Mouse (Mus musculus) urinary bladder, postnatal 4 days (tissue): ENCODE results near the gene Msl1.
A peak's percentile ranks its signal among the peaks of the same experiment; 100 is the strongest.

Experiments used
- DNase-seq, 2 experiments: peaks; one replicate each; pipeline ENCODE4 v3.0.0; 2021 to 2022; ENCODE audit warnings: low spot score in 2 of 2

The Msl1 gene

DNA sequence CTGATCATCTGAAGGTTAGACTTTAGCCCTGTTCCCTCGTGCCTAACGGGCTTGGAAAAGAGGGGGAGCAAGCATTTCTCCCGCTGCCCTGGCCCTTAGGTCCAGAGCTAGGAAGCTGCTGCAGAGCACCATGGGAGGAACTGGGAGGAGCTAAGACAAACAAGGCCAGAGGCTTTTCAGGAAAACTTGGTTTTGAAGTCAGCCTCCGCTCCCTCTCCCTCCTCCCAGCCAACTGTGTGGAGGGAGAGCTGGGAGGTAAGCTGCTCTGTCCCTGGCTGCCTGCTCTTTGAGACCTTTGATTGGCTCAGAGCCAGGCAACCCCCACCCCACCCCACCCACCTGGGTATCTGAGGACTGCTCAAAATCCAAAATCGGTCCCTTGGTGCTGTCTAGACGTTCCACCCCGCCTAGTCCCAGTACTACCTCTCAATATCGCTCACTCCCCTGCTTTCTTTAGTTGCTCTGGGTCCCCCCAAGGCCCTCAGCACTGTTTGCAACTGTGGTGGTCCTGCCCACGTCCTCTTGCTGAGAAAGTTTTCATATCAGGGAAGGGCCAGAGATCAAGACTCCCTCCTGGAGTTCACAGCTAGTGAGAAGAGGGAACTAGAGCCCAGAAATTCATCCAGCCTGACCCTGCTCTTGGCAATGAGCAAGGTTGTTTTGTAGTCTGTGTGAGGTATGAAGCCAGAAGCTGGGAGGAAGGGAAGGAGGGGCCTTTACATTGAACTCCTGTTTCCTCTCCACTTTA lies 18.3 kb upstream of the Msl1 start:
- peak in 1 of 2 experiments; percentile 58 for DNase-seq

DNA sequence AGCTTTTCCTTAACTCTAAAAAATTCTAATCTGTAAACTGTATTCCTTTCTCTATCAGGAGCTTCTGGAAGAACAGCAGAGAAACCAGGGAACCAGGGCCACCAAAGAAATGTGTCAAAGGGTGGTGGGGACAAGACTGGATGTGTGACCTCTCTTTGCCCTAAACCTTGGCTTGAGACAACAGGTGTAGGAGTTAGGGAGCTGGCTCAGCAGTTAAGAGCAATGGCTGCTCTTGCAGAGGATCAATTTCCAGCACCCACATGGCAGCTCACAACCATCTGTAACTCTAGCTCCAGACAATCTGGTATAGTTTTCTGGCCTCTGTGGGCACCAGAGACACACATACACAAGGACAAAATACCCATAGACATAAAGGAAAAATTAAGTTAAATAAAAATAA lies 17.4 kb upstream of the Msl1 start:
- DNase-seq, result no peak

DNA sequence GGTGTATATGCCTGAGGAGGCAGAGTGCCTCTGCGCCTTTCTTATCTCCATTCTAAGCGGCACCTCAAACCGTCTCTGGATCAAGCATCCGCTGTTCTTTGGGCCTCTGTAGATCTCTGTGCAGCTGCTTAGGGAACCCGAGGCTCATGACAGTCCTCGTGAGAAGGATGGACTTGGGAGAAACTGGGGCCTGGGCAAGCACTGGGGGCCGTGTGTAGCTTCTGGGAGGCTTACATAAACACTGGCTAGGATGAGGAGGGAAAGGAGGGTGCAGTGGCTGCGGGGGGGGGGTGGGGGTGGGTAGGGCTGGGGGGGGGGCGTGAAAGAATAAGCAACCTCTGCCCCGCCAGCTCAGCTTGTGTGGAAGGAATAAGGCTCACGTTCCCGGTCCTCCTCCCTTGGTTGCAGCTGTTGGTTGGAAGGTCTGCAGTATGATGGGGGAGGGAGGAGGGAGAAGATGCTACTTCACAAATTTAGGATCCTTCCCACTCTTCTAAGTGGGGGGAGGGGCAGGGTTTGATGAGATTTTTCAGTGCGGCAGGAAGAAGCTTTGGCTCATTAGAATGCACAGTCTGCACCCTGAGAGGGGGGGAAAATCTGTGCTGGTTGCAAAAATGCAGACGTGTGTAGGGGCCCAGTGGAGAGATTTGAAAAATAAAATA lies 13.3 kb upstream of the Msl1 start:
- DNase-seq, result peak in 1 of 2 experiments; percentile 63

DNA sequence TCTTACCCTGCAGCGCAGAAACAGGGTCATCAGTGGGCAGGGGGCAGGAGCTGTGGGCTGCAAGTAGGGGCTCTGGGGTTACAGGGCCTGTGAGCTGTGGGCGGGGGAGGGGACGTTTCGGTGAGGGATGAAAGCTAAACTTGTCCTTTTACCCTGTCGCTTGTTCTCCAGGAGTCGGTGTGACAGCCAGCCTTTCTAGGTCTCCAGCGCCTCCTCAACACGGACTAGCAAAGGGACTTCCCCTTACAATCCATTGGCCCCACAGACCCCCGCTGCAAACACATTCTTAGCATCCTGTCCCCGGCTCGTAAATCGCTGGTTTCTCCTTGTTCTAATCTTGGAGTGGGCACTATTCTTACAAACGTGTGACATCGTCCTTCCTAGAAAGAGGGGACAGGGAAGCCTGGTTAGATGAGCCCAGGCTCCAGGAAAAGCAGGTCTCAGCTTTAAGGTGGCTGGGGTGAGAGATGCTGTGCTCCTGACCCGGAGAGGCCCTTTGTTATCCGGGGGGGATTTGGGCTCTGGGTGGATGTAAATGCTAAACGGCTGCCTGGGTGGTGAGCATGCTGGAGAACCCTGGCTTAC lies 12.6 kb upstream of the Msl1 start:
- no peak for DNase-seq

DNA sequence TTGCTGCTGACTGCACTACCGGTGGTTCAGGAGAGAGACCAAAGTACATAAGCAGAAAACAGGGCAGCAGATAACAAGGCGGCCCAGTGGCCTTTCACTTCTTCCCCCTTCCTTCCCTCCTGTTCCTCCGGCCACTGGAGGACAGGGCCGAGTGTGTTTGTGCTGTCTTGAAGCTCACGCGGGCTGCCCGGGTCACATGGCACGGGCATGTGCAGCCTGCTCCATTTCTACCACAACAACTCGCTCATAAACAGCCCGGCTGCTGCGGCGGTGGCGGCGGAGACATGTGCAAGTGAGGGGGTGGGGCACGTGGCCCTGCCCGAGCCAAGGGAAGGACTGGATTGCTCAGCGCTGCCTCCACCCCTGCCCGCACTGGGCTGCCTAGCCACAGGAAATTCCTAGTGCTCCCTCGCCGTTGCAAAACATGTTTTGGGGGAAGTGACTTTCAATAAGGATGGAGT lies 12.1 kb upstream of the Msl1 start:
- DNase-seq, result peak; percentile 93 to 95

DNA sequence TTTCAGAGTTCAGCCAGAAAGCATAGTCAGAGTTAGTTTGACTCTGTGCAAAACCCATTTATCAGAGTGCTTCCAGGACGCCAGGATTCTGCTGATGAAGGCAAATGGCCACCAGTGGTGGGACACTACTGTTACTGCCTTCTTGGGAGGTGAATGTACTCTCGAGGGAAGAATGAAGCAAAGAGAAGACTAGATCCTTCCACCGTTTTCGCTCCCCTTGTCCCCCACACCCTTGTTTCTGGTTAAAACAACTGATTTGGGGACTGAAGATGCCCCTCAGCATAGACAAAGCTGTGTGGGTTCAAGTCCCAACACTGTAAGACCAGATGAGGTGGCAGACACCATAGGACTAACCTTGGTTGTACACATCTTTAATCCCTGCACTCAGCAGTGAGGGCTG lies 11.2 kb upstream of the Msl1 start:
- DNase-seq, result no peak

- DNase-seq, result no peak
These were observed 10.1 kb upstream of the Msl1 start for GRCm38 (mm10) chr11:98785214-98785613.

DNA sequence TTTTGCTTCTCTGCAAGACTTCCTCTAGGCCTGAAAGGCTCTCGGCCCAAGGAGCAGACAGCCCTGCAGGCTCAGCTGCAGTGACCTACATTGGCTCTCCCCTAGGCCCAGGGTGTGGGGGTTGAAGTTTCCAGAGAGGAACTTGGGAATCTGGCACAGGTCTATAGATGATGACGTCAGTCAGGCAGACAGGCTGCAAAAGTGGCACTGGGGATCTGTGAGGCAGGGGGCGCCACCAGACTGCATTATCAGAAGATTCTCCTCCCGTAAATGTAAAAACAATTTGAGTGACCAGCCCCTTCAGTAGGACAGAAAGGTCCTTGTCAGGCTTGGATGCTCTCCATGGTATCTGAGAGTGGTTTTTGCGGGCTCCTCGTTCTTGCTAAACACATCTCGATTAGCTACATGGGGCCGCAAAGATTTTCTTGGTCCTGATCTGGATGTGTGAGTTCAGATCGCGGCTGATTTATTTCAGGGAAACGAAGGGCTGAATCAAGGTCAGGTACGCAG lies 9.5 kb upstream of the Msl1 start:
- peak in 1 of 2 experiments; percentile 80 for DNase-seq

- DNase-seq, result peak; percentile 91 to 94
These were observed 8.7 kb upstream of the Msl1 start for GRCm38 (mm10) chr11:98786359-98787214.

DNA sequence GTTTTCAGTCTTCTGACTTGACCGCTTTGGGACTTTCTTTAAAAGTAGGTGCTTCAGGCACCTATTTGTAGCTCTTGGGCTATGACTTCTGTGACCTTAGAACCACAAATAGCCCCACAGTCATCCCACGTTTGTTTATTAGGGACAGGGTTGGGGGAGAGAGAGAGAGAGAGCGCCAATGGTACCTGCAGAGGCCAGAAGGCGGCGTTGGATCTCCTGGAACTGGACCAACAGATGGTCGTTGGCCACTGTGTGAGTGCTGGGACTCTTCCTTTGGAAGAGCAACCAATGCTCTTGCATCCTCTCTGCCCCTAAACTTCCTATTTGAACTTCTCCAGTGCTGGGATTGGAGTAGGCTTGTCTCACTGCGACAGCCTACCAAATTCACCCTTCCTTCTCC lies 8.1 kb upstream of the Msl1 start:
- no peak for DNase-seq

- no peak for DNase-seq
These were observed 7.6 kb upstream of the Msl1 start for GRCm38 (mm10) chr11:98787691-98788090.

DNA sequence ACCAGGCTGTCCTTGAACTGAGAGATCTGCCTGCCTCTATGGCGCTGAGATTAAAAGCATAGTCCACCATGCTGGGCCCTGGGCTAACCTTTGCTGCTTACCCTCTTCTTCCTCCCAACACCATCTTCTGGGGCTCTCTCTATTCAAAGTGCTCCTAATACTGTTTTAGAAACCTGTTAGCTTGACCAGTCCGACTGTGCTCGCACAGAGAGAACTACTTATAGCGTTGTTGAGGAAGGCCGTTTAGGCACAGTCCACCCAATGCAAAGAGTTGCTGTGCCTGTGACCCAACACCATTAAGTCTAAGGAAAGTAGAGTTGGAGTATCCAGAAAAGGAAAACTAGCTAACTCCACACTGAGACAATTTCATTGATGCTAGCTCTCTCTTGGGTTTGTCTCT lies 7.2 kb upstream of the Msl1 start:
- no peak for DNase-seq

DNA sequence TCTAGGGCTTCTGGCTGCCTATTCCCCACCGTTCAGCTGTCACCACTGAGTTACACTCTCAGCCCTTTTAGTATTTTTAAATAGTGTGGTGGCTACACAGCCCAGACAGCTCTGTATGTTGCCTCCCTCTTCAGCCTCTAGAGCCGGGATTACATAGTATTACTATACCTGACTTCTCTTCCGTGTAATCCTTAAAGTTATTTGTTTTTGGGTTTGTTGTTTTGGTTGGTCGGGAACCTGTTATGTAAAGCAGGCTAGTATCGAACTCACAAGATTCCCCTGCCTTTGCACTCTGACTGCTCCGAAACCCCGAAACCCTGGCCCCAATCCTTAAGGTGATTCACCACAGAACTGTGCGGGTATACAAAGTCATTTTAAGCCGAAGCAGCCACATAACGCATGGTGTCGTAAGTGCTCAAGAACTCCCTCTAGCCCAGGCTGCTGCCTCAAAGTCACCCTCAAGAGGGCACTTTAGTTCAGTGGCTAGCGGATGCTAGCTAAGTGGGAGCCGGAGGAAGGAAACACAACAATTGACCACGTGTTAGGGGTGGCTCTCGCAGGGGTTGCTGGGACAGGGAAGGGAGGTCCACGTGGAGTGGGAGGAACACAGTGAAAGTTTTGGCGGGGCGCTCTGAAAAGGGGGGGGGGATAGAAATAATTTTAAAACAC lies 6.6 kb upstream of the Msl1 start:
- peak; percentile 84 to 86 for DNase-seq

GRCm38 (mm10) chr11:98789219-98789807 lies 6.0 kb upstream of the Msl1 start:
- DNase-seq, result no peak

GRCm38 (mm10) chr11:98789824-98790223 lies 5.5 kb upstream of the Msl1 start:
- no peak for DNase-seq

DNA sequence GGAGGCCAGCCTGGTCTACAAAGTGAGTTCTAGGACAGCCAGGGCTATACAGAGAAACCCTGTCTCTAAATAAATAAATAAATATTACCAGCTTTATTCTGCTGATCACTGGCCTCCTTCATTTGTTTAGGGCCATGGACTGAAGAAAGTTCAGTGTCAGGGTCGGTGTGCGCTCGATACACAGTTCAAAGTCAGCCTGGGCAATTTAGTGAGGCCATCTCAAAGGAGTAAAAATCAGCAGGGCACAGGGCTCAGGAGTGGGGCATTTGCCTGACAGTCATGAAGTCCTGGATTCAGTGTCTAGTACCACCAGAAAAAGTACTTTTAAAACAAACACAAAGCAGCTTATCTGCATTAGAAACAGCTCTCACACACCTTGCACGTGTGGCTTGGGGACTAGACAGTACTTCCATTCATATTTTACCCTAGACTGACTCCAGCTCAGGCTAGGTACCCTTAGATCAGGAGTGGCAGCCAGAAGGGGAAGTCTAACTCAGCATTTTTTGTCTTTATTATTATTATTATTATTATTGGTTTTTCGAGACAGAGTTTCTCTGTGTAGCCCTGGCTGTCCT lies 4.6 kb upstream of the Msl1 start:
- no peak for DNase-seq

- DNase-seq, result no peak
These were observed 3.9 kb upstream of the Msl1 start for GRCm38 (mm10) chr11:98791448-98791847.

- no peak for DNase-seq
These were observed 3.2 kb upstream of the Msl1 start for GRCm38 (mm10) chr11:98792081-98792480.

DNA sequence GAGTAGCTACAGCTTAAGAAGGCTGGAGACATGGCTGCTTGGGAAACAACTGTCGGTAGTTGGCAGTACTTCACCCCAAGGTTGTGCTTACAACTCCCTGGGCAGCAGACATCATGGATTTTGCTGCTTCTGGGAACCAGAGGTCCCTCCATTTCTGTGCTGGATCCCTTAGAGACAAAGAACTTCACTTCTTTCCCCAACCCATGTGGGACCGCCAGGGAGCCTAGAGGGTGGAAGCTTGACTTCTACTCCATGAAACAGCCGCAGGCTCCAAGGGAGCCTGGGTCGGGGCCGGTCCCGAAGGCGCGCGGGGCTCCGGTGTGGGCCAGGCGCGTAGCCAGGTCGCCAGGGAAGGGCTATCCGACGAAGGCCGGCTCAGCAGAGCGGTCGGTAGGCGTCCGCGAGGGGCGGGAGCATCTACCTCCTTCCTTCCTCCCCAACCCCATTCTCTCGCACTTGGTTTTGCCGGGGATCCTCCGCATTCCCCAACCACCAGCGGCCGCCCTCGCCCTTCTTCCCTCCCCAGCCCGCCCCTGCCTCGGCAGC lies 774 bp upstream of the Msl1 start:
- no peak for DNase-seq
